In the genomic region with DNA sequence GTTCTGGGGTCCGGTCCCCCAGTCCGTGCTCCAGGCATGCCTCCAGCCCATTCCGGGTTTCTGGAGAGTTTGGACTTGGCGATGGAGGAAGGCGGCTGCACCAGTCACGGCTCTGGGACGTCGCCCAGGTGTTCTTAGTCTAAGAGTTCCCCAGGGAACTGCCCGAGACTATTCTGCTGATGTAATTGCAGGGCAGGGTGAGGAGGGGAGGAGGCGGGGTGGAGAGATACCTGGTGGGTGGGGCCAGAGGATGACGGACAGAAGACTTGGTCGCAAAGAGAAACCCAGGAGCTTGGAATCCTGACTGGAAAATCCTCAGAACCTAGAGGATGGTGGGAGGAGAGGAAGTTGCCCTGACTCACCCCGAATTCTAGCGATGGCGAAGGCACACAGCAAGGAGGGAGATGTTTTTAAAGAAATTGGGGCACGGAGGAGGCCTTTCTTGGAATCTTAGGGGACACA, we compare ENCODE assay signal across 10 mouse cellular contexts. TPM values are rescaled to one million over a fixed set of nuclear protein-coding genes. Genes with fewer than 3 reads are reported as not detected.
DNase-seq lines count a peak whose midpoint lies in the region; ATAC-seq and TF ChIP-seq lines count a peak whose summit lies in the region.
"Had no signal": no experiment of that assay in that cellular context is flagged by ENCODE, and none has a peak within 500 bp of the region (broad histone marks: within the 10 kb centered on the region; RNA-seq: fewer than 3 reads in every experiment).

No protein-coding gene starts in this region.

- no peak for TF ChIP-seq POLR2A in cerebellum, adult 2 months (IDR thresholded peaks at IDR 0.05; ENCODE audit: borderline replicate concordance, insufficient read depth, low read length)
- TF ChIP-seq POLR2A in CH12.LX (IDR thresholded peaks at IDR 0.05; ENCODE audit: low read depth, low read length): no peak

- H3K79me2 ChIP-seq in CH12.LX (replicated peaks; ENCODE audit: control insufficient read depth, extremely low read depth, insufficient read depth, poor library complexity, severe bottlenecking): no peaks in the 10 kb centered on the region

- 0 out of 2 replicates have a peak, but pooled peaks have one; percentile 40 for TF ChIP-seq EP300 in CH12.LX (IDR thresholded peaks at IDR 0.05; ENCODE audit: low read length)
- no peak for TF ChIP-seq EP300 in liver, postnatal 0 days (IDR thresholded peaks at IDR 0.05; ENCODE audit: low read depth)

- H3K27ac ChIP-seq in cerebellum, adult 2 months (ENCODE audit: insufficient read depth, low read length): no peak overlapping the region
- H3K27ac ChIP-seq in CH12.LX (ENCODE audit: insufficient read depth, low read depth): no peak overlapping the region
- no peak overlapping the region for H3K27ac ChIP-seq in forebrain, embryonic 11.5 days (ENCODE audit: low read depth, low read length)
- H3K27ac ChIP-seq in kidney, embryonic 15.5 days: no peak overlapping the region
- H3K27ac ChIP-seq in liver, postnatal 0 days (ENCODE audit: low read depth): no peak overlapping the region

- dilution Hi-C loops in CH12.LX (cut with MboI; ENCODE audit: extremely low pct_ligation_motif_present, extremely low pct_unique_long_range_greater_than_20kb, low sequenced_read_pairs): no loop called here

- peak; percentile 30 to 42 for DNase-seq in cerebellum, adult 2 months
- DNase-seq in cerebellum, adult 9-10 months: no peak
- DNase-seq in CH12.LX (ENCODE audit: extremely low read depth): peak; percentile 70
- DNase-seq in forebrain, embryonic 11.5 days (ENCODE audit: low spot score): no peak
- peak; percentile 23 for DNase-seq in liver, postnatal 0 days
- peak; percentile 28 for DNase-seq in right cerebral cortex, postnatal 14 days
- no peak for DNase-seq in thymus, postnatal 4 days

- no peak for TF ChIP-seq RAD21 in CH12.LX (IDR thresholded peaks at IDR 0.05; ENCODE audit: low read depth, low read length)

- 2% methylated on average over 16 of the region's 16 CpGs for WGBS in cerebellum, adult 2 months
- 3% methylated on average over 16 of the region's 16 CpGs for WGBS in forebrain, embryonic 11.5 days
- 3% methylated on average over 16 of the region's 16 CpGs for WGBS in kidney, embryonic 15.5 days
- 7% methylated on average over 16 of the region's 16 CpGs for whole genome bisulfite sequencing in liver, postnatal 0 days (ENCODE audit: insufficient replicate concordance)

- H3K4me1 ChIP-seq in cerebellum, adult 2 months (ENCODE audit: control insufficient read depth, insufficient read depth, low read length): no peaks in the 10 kb centered on the region; the same call in 1 of the 2 replicates
- peaks cover 2 to 15% of the 10 kb centered on the region in 2 experiments for H3K4me1 ChIP-seq in CH12.LX (ENCODE audit: control insufficient read depth in 1 of 2, insufficient read depth in 2 of 2)
- no peaks in the 10 kb centered on the region; the same call in 1 of the 2 replicates for H3K4me1 ChIP-seq in forebrain, embryonic 11.5 days (replicated peaks; ENCODE audit: control insufficient read depth, insufficient read depth, low read length)
- peaks cover 19% of the 10 kb centered on the region for H3K4me1 ChIP-seq in kidney, embryonic 15.5 days
- peaks cover 5% of the 10 kb centered on the region; the same call in 1 of the 2 replicates for H3K4me1 ChIP-seq in liver, postnatal 0 days (ENCODE audit: insufficient read depth)

- no peak for TF ChIP-seq CTCF in cerebellum, adult 2 months (IDR thresholded peaks at IDR 0.05; ENCODE audit: borderline replicate concordance, insufficient read depth, low read depth, low read length)
- no peak for TF ChIP-seq CTCF in CH12.LX (conservative IDR thresholded peaks at IDR 0.05 in 1 of 2, IDR thresholded peaks at IDR 0.05 in 1 of 2; ENCODE audit: low read depth in 2 of 2, low read length in 2 of 2)
- no peak for TF ChIP-seq CTCF in liver, postnatal 0 days (IDR thresholded peaks at IDR 0.05; ENCODE audit: low read depth)

- no peaks in the 10 kb centered on the region for H3K27me3 ChIP-seq in cerebellum, adult 2 months (ENCODE audit: control insufficient read depth, insufficient read depth, low read length)
- peaks cover 26% of the 10 kb centered on the region for H3K27me3 ChIP-seq in CH12.LX (replicated peaks)
- H3K27me3 ChIP-seq in forebrain, embryonic 11.5 days (ENCODE audit: control insufficient read depth, insufficient read depth, low read length): peaks cover 4% of the 10 kb centered on the region; the same call in 1 of the 2 replicates
- peaks cover 16% of the 10 kb centered on the region for H3K27me3 ChIP-seq in kidney, embryonic 15.5 days
- peaks cover 6% of the 10 kb centered on the region; the same call in 1 of the 2 replicates for H3K27me3 ChIP-seq in liver, postnatal 0 days (ENCODE audit: insufficient read depth, low read length)

- no peaks in the 10 kb centered on the region for H3K9me3 ChIP-seq in CH12.LX (replicated peaks; ENCODE audit: low read length)
- no peaks in the 10 kb centered on the region for H3K9me3 ChIP-seq in forebrain, embryonic 11.5 days (ENCODE audit: control insufficient read depth, low read length)
- H3K9me3 ChIP-seq in kidney, embryonic 15.5 days (replicated peaks): no peaks in the 10 kb centered on the region
- no peaks in the 10 kb centered on the region for H3K9me3 ChIP-seq in liver, postnatal 0 days (ENCODE audit: low read length)
- H3K9me3 ChIP-seq: G1E had no signal

- no peaks in the 10 kb centered on the region for H3K36me3 ChIP-seq in CH12.LX (replicated peaks in 1 of 2; ENCODE audit: control insufficient read depth in 1 of 2, insufficient read depth in 1 of 2, low read length in 1 of 2)
- H3K36me3 ChIP-seq in forebrain, embryonic 11.5 days (ENCODE audit: control insufficient read depth, insufficient read depth, low read length): no peaks in the 10 kb centered on the region
- H3K36me3 ChIP-seq in kidney, embryonic 15.5 days: no peaks in the 10 kb centered on the region
- no peaks in the 10 kb centered on the region for H3K36me3 ChIP-seq in liver, postnatal 0 days (replicated peaks; ENCODE audit: insufficient read depth, low read length)
- H3K36me3 ChIP-seq: G1E had no signal

- H3K9ac ChIP-seq in CH12.LX (ENCODE audit: insufficient read depth, low read depth): no peak overlapping the region
- H3K9ac ChIP-seq in forebrain, embryonic 11.5 days (ENCODE audit: low read length): no peak overlapping the region
- H3K9ac ChIP-seq in kidney, embryonic 15.5 days: no peak overlapping the region
- H3K9ac ChIP-seq in liver, postnatal 0 days (replicated peaks): no peak overlapping the region

- peak overlapping the region; percentile 35; the same call in 1 of the 2 replicates for H3K4me2 ChIP-seq in CH12.LX (ENCODE audit: insufficient read depth, low read depth, poor library complexity, severe bottlenecking)
- H3K4me2 ChIP-seq in forebrain, embryonic 11.5 days (ENCODE audit: low read depth, low read length, severe bottlenecking): peak overlapping the region; percentile 19; the same call in 1 of the 2 replicates
- H3K4me2 ChIP-seq in kidney, embryonic 15.5 days: peak overlapping the region; percentile 56
- H3K4me2 ChIP-seq in liver, postnatal 0 days (ENCODE audit: low read depth, low read length): no peak overlapping the region

- peak overlapping the region; percentile 35 for H3K4me3 ChIP-seq in cerebellum, adult 2 months (replicated peaks; ENCODE audit: insufficient read depth, low read depth, low read length)
- H3K4me3 ChIP-seq in CH12.LX (replicated peaks in 1 of 3; ENCODE audit: low read depth in 2 of 3, low read length in 2 of 3, poor library complexity in 1 of 3): peak overlapping the region in 1 of 3 experiments; percentile 11
- no peak overlapping the region for H3K4me3 ChIP-seq in forebrain, embryonic 11.5 days (ENCODE audit: low read depth, low read length)
- H3K4me3 ChIP-seq in kidney, embryonic 15.5 days (replicated peaks): peak overlapping the region; percentile 27
- no peak overlapping the region for H3K4me3 ChIP-seq in liver, postnatal 0 days (ENCODE audit: low read depth, low read length)

- in situ Hi-C loops in CH12.LX (cut with MboI; ENCODE audit: low pct_ligation_motif_present, low pct_unique_long_range_greater_than_20kb, low sequenced_read_pairs): no loop called here

- no peak for ATAC-seq in forebrain, embryonic 11.5 days (replicated peaks; ENCODE audit: low FRiP score)
- no peak for ATAC-seq in kidney, embryonic 15.5 days (replicated peaks; ENCODE audit: low FRiP score)
- no peak for ATAC-seq in liver, postnatal 0 days

RNA-seq across cellular contexts. Expression of a gene that starts 22.2 kb away (rescaled TPM):
- polyA plus RNA-seq in cerebellum, adult 2 months (2012; rRNA removed): not detected in 2 replicates
- total RNA-seq in CH12.LX (2012; rRNA removed) (not detected in 2 replicates), CH12.LX (2014; rRNA removed) (not detected in 2 replicates)
- not detected in 2 replicates for polyA plus RNA-seq in CH12.LX (2012; ENCODE audit: insufficient read length, low read depth)
- polyA plus RNA-seq in forebrain, embryonic 11.5 days (2014; fragmentation: Nextera tagmentation; extraction: Ambion mirVana): not detected in 2 replicates
- not detected in 2 replicates for polyA plus RNA-seq in kidney, embryonic 15.5 days (2015; fragmentation: Nextera tagmentation; extraction: Ambion mirVana)
- polyA plus RNA-seq in liver, postnatal 0 days (2015; fragmentation: Nextera tagmentation; extraction: Ambion mirVana): not detected in 2 replicates
- total RNA-seq: heart, postnatal 10 days had no signal
- polyA plus RNA-seq: G1E had no signal

RNA-seq across cellular contexts. Expression of a gene that starts 34.6 kb away (rescaled TPM):
- polyA plus RNA-seq in cerebellum, adult 2 months (2012; rRNA removed): not detected in 2 replicates
- total RNA-seq in CH12.LX (2012; rRNA removed) (not detected in 2 replicates), CH12.LX (2014; rRNA removed) (not detected in 2 replicates)
- not detected in 2 replicates for polyA plus RNA-seq in CH12.LX (2012; ENCODE audit: insufficient read length, low read depth)
- not detected in 2 replicates for polyA plus RNA-seq in forebrain, embryonic 11.5 days (2014; fragmentation: Nextera tagmentation; extraction: Ambion mirVana)
- not detected in 2 replicates for polyA plus RNA-seq in kidney, embryonic 15.5 days (2015; fragmentation: Nextera tagmentation; extraction: Ambion mirVana)
- not detected in 2 replicates for polyA plus RNA-seq in liver, postnatal 0 days (2015; fragmentation: Nextera tagmentation; extraction: Ambion mirVana)
- total RNA-seq: G1E; heart, postnatal 10 days had no signal
- polyA plus RNA-seq: G1E had no signal

RNA-seq across cellular contexts. Expression of a gene that starts 36.3 kb away (rescaled TPM):
- polyA plus RNA-seq in cerebellum, adult 2 months (2012; rRNA removed): 39.6 and 41.5 TPM in 2 replicates
- total RNA-seq in CH12.LX (2012; rRNA removed) (1.9 and 2.7 TPM in 2 replicates), CH12.LX (2014; rRNA removed) (0.31 and 0.67 TPM in 2 replicates)
- polyA plus RNA-seq in CH12.LX (2012; ENCODE audit: insufficient read length, low read depth): 0.99 and 1.00 TPM in 2 replicates
- 6.1 and 8.2 TPM in 2 replicates for polyA plus RNA-seq in forebrain, embryonic 11.5 days (2014; fragmentation: Nextera tagmentation; extraction: Ambion mirVana)
- polyA plus RNA-seq in kidney, embryonic 15.5 days (2015; fragmentation: Nextera tagmentation; extraction: Ambion mirVana): 2.6 and 2.8 TPM in 2 replicates
- polyA plus RNA-seq in liver, postnatal 0 days (2015; fragmentation: Nextera tagmentation; extraction: Ambion mirVana): 0.12 and 0.26 TPM in 2 replicates

RNA-seq across cellular contexts. Expression of a gene that starts 50.8 kb away (rescaled TPM):
- 2.0 and 2.2 TPM in 2 replicates for polyA plus RNA-seq in cerebellum, adult 2 months (2012; rRNA removed)
- total RNA-seq in CH12.LX (2012; rRNA removed) (64.3 and 87.9 TPM in 2 replicates), CH12.LX (2014; rRNA removed) (51.6 and 52.3 TPM in 2 replicates)
- 45.1 and 45.9 TPM in 2 replicates for polyA plus RNA-seq in CH12.LX (2012; ENCODE audit: insufficient read length, low read depth)
- polyA plus RNA-seq in forebrain, embryonic 11.5 days (2014; fragmentation: Nextera tagmentation; extraction: Ambion mirVana): 4.0 and 4.9 TPM in 2 replicates
- 16.4 and 17.3 TPM in 2 replicates for polyA plus RNA-seq in kidney, embryonic 15.5 days (2015; fragmentation: Nextera tagmentation; extraction: Ambion mirVana)
- 75.4 and 81.4 TPM in 2 replicates for polyA plus RNA-seq in liver, postnatal 0 days (2015; fragmentation: Nextera tagmentation; extraction: Ambion mirVana)

RNA-seq across cellular contexts. Expression of a gene that starts 52.6 kb away (rescaled TPM):
- polyA plus RNA-seq in cerebellum, adult 2 months (2012; rRNA removed): not detected in 2 replicates
- total RNA-seq in CH12.LX (2012; rRNA removed) (not detected in 2 replicates), CH12.LX (2014; rRNA removed) (not detected in 2 replicates)
- polyA plus RNA-seq in CH12.LX (2012; ENCODE audit: insufficient read length, low read depth): not detected in 2 replicates
- polyA plus RNA-seq in forebrain, embryonic 11.5 days (2014; fragmentation: Nextera tagmentation; extraction: Ambion mirVana): not detected in 2 replicates
- polyA plus RNA-seq in kidney, embryonic 15.5 days (2015; fragmentation: Nextera tagmentation; extraction: Ambion mirVana): not detected in 2 replicates
- polyA plus RNA-seq in liver, postnatal 0 days (2015; fragmentation: Nextera tagmentation; extraction: Ambion mirVana): 1.3 and 7.7 TPM in 2 replicates
- total RNA-seq: G1E; heart, postnatal 10 days had no signal
- polyA plus RNA-seq: G1E had no signal

Comparison
In these comparisons a context has a peak if more than half of its experiments do, and no peak if none do; other contexts are left out.
1. DNase-seq: peak in cerebellum, adult 2 months (2 of 2), CH12.LX (single experiment), liver, postnatal 0 days (single experiment) and right cerebral cortex, postnatal 14 days (single experiment); none in cerebellum, adult 9-10 months (single experiment), forebrain, embryonic 11.5 days (single experiment) and thymus, postnatal 4 days (single experiment).
2. H3K4me3 ChIP-seq: peak in cerebellum, adult 2 months (single experiment) and kidney, embryonic 15.5 days (single experiment); none in forebrain, embryonic 11.5 days (single experiment) and liver, postnatal 0 days (single experiment).